Mouse (Mus musculus) spleen, adult 2 months (tissue): ENCODE data around the gene Adprh.

Experiments used
- CTCF ChIP-seq: fragments of 200-500 bp; IDR thresholded peaks from 2 replicates; pipeline ENCODE4 v1.5.1; 2011; ENCODE audit warnings: mild to moderate bottlenecking, inconsistent platforms; ENCODE audit not compliant: insufficient read depth, insufficient read length, insufficient replicate concordance; ENCODE audit errors: extremely low read depth
- POLR2A ChIP-seq: fragments of 200-500 bp; IDR thresholded peaks from 2 replicates; pipeline ENCODE4 v1.6.1; 2011; ENCODE audit warnings: low read depth, low read length, inconsistent platforms

DNA sequence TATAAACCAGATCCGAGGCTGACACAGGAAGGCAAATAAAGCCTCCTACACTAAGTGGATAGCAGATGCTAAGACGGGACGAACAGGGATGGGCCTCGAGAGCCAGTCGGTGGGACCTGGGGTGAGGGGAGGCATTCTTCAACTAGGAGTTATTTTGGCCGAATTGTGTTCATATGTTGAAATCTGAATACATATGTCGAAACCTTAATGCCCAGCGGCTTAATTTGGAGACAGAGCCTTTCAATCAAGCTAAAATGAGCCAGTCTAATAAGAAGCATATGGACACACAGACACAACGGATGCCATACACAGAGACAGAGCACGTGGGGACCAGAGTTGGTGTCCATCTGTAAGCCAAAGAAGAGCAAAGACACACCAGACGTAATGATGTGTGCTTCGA is 4.0 kb downstream of the Adprh start:
- TF ChIP-seq CTCF (no peak), POLR2A (no peak)
